In the genomic region with DNA sequence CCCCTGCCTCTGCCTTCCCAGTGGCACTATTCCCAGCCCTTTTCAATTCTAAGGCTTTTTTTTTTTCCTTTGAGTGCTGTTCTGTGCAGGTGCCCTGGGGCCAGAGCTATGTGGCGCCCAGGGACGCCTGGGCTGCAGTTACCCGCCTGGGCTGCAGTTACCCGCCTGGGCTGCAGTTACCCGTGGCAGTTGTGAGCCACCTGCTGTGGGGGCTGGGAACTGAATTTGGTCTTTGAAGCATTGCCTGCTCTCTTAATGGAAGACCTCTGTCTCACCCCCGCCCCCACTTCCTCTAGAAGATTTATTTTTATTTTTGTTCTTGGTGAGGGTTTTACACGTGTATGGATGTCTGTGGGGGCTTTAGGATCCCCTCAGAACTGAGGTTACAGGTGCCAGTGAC, we compare ENCODE assay signal across 14 mouse cellular contexts. TPM values are rescaled to one million over a fixed set of nuclear protein-coding genes. Genes with fewer than 3 reads are reported as not detected.
DNase-seq lines count a peak whose midpoint lies in the region; ATAC-seq and TF ChIP-seq lines count a peak whose summit lies in the region.
"Had no signal": no experiment of that assay in that cellular context is flagged by ENCODE, and none has a peak within 500 bp of the region (broad histone marks: within the 10 kb centered on the region; RNA-seq: fewer than 3 reads in every experiment).

No protein-coding gene starts in this region.

- WGBS in intestine, postnatal 0 days = 69% methylated on average over 7 of the region's 7 CpGs
- WGBS in intestine, embryonic 15.5 days = 73% methylated on average over 7 of the region's 7 CpGs
- WGBS in bone marrow, adult 2 months = 43% methylated on average over 7 of the region's 7 CpGs
- 61% methylated on average over 7 of the region's 7 CpGs for WGBS in kidney, embryonic 14.5 days

- peak; percentile 29; the same call in 1 of the 2 replicates for TF ChIP-seq CTCF in intestine, postnatal 0 days (IDR thresholded peaks at IDR 0.05; ENCODE audit: low read depth)
- 0 out of 2 replicates have a peak, but pooled peaks have one; percentile 17 for TF ChIP-seq CTCF in bone marrow, adult 2 months (IDR thresholded peaks at IDR 0.05; ENCODE audit: control insufficient read depth, insufficient read depth, low read length)

- no peaks in the 10 kb centered on the region for H3K9me3 ChIP-seq in intestine, postnatal 0 days (ENCODE audit: control insufficient read depth)
- no peaks in the 10 kb centered on the region for H3K9me3 ChIP-seq in intestine, embryonic 15.5 days
- no peaks in the 10 kb centered on the region for H3K9me3 ChIP-seq in kidney, embryonic 14.5 days (ENCODE audit: control insufficient read depth, low read length)
- H3K9me3 ChIP-seq: forebrain, embryonic 15.5 days; stomach, embryonic 15.5 days had no signal

- no peak overlapping the region for H3K9ac ChIP-seq in intestine, postnatal 0 days (ENCODE audit: low read depth, low read length)
- no peak overlapping the region for H3K9ac ChIP-seq in intestine, embryonic 15.5 days
- H3K9ac ChIP-seq in kidney, embryonic 14.5 days (ENCODE audit: low read depth, low read length) = no peak overlapping the region
- H3K9ac ChIP-seq: forebrain, embryonic 15.5 days; stomach, embryonic 15.5 days had no signal

- H3K4me1 ChIP-seq in intestine, postnatal 0 days (replicated peaks; ENCODE audit: control insufficient read depth, insufficient read depth, low read length) = 0 out of 2 replicates have a peak, but pooled peaks cover 2% of the 10 kb centered on the region
- H3K4me1 ChIP-seq in intestine, embryonic 15.5 days (replicated peaks) = peaks cover 10% of the 10 kb centered on the region; the same call in 1 of the 2 replicates
- no peaks in the 10 kb centered on the region for H3K4me1 ChIP-seq in bone marrow, adult 2 months (ENCODE audit: control insufficient read depth, insufficient read depth, low read length)
- no peaks in the 10 kb centered on the region for H3K4me1 ChIP-seq in kidney, embryonic 14.5 days (ENCODE audit: control insufficient read depth, insufficient read depth, low read length)
- H3K4me1 ChIP-seq: forebrain, embryonic 15.5 days had no signal

- H3K4me3 ChIP-seq in intestine, postnatal 0 days (ENCODE audit: low read depth, low read length) = no peak overlapping the region
- no peak overlapping the region for H3K4me3 ChIP-seq in intestine, embryonic 15.5 days (replicated peaks)
- no peak overlapping the region for H3K4me3 ChIP-seq in bone marrow, adult 2 months (replicated peaks; ENCODE audit: control insufficient read depth, low read depth, low read length)
- no peak overlapping the region for H3K4me3 ChIP-seq in kidney, embryonic 14.5 days (ENCODE audit: low read length)
- H3K4me3 ChIP-seq: forebrain, embryonic 15.5 days; midbrain, embryonic 10.5 days; stomach, embryonic 15.5 days had no signal

- TF ChIP-seq POLR2A in bone marrow, adult 2 months (IDR thresholded peaks at IDR 0.05; ENCODE audit: borderline replicate concordance, control insufficient read depth, low read depth, low read length) = no peak

- peaks cover 38% of the 10 kb centered on the region for H3K36me3 ChIP-seq in intestine, postnatal 0 days (ENCODE audit: control insufficient read depth, insufficient read depth)
- peaks cover 18% of the 10 kb centered on the region for H3K36me3 ChIP-seq in intestine, embryonic 15.5 days
- peaks cover 91% of the 10 kb centered on the region for H3K36me3 ChIP-seq in kidney, embryonic 14.5 days (ENCODE audit: control insufficient read depth, insufficient read depth, low read length)

- H3K4me2 ChIP-seq in intestine, postnatal 0 days (replicated peaks; ENCODE audit: low read depth) = no peak overlapping the region
- no peak overlapping the region for H3K4me2 ChIP-seq in intestine, embryonic 15.5 days (replicated peaks)
- H3K4me2 ChIP-seq in kidney, embryonic 14.5 days (replicated peaks; ENCODE audit: low read depth, low read length) = no peak overlapping the region
- H3K4me2 ChIP-seq: forebrain, embryonic 15.5 days; stomach, embryonic 15.5 days had no signal

- H3K27me3 ChIP-seq in intestine, postnatal 0 days (replicated peaks; ENCODE audit: control insufficient read depth, insufficient read depth, low read length) = no peaks in the 10 kb centered on the region
- H3K27me3 ChIP-seq in intestine, embryonic 15.5 days (replicated peaks) = no peaks in the 10 kb centered on the region
- no peaks in the 10 kb centered on the region for H3K27me3 ChIP-seq in kidney, embryonic 14.5 days (ENCODE audit: control insufficient read depth, insufficient read depth, low read length)
- H3K27me3 ChIP-seq: forebrain, embryonic 15.5 days; stomach, embryonic 15.5 days had no signal

- peak; percentile 26 for DNase-seq in spleen, adult 12 weeks (ENCODE audit: low spot score)
- DNase-seq in thymus, postnatal 25 days = peak; percentile 82
- no peak for DNase-seq in left cerebral cortex, adult 11 months (ENCODE audit: low spot score)
- DNase-seq in gastrocnemius, postnatal 25 days = no peak
- DNase-seq: cerebellum, postnatal 25 days; heart, postnatal 10 days had no signal

- H3K27ac ChIP-seq in intestine, postnatal 0 days (ENCODE audit: low read depth, low read length) = 0 out of 2 replicates have a peak overlapping the region, but pooled peaks have one; percentile 21
- no peak overlapping the region for H3K27ac ChIP-seq in intestine, embryonic 15.5 days
- H3K27ac ChIP-seq in bone marrow, adult 2 months (ENCODE audit: control insufficient read depth, insufficient read depth, low read depth, low read length, poor library complexity) = no peak overlapping the region; the same call in 1 of the 2 replicates
- H3K27ac ChIP-seq in kidney, embryonic 14.5 days (ENCODE audit: low read depth, low read length) = no peak overlapping the region
- H3K27ac ChIP-seq: forebrain, embryonic 15.5 days; hindbrain, postnatal 0 days; midbrain, embryonic 10.5 days; stomach, embryonic 15.5 days had no signal

- no peak for ATAC-seq in intestine, postnatal 0 days
- no peak for ATAC-seq in intestine, embryonic 15.5 days
- no peak for ATAC-seq in kidney, embryonic 14.5 days (ENCODE audit: low FRiP score, low TSS enrichment)
- ATAC-seq: forebrain, embryonic 15.5 days; hindbrain, postnatal 0 days had no signal

RNA-seq across cellular contexts. Expression of a gene that starts 7.9 kb away (rescaled TPM):
- polyA plus RNA-seq in intestine, postnatal 0 days (2015; fragmentation: Nextera tagmentation; extraction: Ambion mirVana) = 13.2 and 15.0 TPM in 2 replicates
- 24.0 and 28.0 TPM in 2 replicates for polyA plus RNA-seq in intestine, embryonic 15.5 days (2015; fragmentation: Nextera tagmentation; extraction: Ambion mirVana)
- 4.7 and 9.5 TPM in 2 replicates for polyA plus RNA-seq in bone marrow, adult 2 months (2011; ENCODE audit: insufficient read depth, insufficient read length, low replicate concordance, missing spikeins)
- 1 to 10 TPM; 7.9 to 8.0 TPM for total RNA-seq in gastrocnemius, postnatal 25 days (2021)
- 38.2 and 54.2 TPM in 2 replicates for polyA plus RNA-seq in kidney, embryonic 14.5 days (2014; fragmentation: Nextera tagmentation; extraction: Ambion mirVana)

RNA-seq across cellular contexts. Expression of a gene that starts 36.7 kb away (rescaled TPM):
- polyA plus RNA-seq in intestine, postnatal 0 days (2015; fragmentation: Nextera tagmentation; extraction: Ambion mirVana) = 11.8 and 12.3 TPM in 2 replicates
- polyA plus RNA-seq in intestine, embryonic 15.5 days (2015; fragmentation: Nextera tagmentation; extraction: Ambion mirVana) = 35.3 and 35.4 TPM in 2 replicates
- polyA plus RNA-seq in bone marrow, adult 2 months (2011; ENCODE audit: insufficient read depth, insufficient read length, low replicate concordance, missing spikeins) = 6.0 and 16.0 TPM in 2 replicates
- total RNA-seq in gastrocnemius, postnatal 25 days (2021) = 10 to 100 TPM; 12.8 to 18.0 TPM
- 31.5 and 33.2 TPM in 2 replicates for polyA plus RNA-seq in kidney, embryonic 14.5 days (2014; fragmentation: Nextera tagmentation; extraction: Ambion mirVana)

RNA-seq across cellular contexts. Expression of a gene that starts 36.8 kb away (rescaled TPM):
- 18.7 and 20.3 TPM in 2 replicates for polyA plus RNA-seq in intestine, postnatal 0 days (2015; fragmentation: Nextera tagmentation; extraction: Ambion mirVana)
- polyA plus RNA-seq in intestine, embryonic 15.5 days (2015; fragmentation: Nextera tagmentation; extraction: Ambion mirVana) = 51.5 and 55.9 TPM in 2 replicates
- polyA plus RNA-seq in bone marrow, adult 2 months (2011; ENCODE audit: insufficient read depth, insufficient read length, low replicate concordance, missing spikeins) = 21.8 and 37.0 TPM in 2 replicates
- total RNA-seq in gastrocnemius, postnatal 25 days (2021) = 10 to 100 TPM; 21.5 TPM
- polyA plus RNA-seq in kidney, embryonic 14.5 days (2014; fragmentation: Nextera tagmentation; extraction: Ambion mirVana) = 55.8 and 77.5 TPM in 2 replicates

Comparison
In these comparisons a context has a peak if more than half of its experiments do, and no peak if none do; other contexts are left out.
1. DNase-seq: peak in spleen, adult 12 weeks (single experiment) and thymus, postnatal 25 days (single experiment); none in left cerebral cortex, adult 11 months (single experiment) and gastrocnemius, postnatal 25 days (single experiment).